Mouse (Mus musculus): Measurements from ENCODE around the gene Prg3. TPM values are rescaled to one million over a fixed set of nuclear protein-coding genes. Genes with fewer than 3 reads are reported as not detected.
A peak's percentile ranks its signal among the peaks of the same experiment; 100 is the strongest.

The Prg3 gene
- polyA plus RNA-seq, 1 experiment from 2014 or later, result not detected

- Histone ChIP-seq H3K4me2 (no peak overlapping the region), H3K4me3 (no peak overlapping the region), H3K27ac (no peak overlapping the region), H3K9me3 (replicated peaks) (no peaks in the 10 kb centered on the region), H3K27me3 (no peaks in the 10 kb centered on the region), H3K4me1 (no peaks in the 10 kb centered on the region), H3K36me3 (ENCODE audit: poor library complexity, severe bottlenecking) (no peaks in the 10 kb centered on the region), H3K9ac (no peak overlapping the region)
- WGBS, result 70% methylated on average over 13 of the region's 13 CpGs
- ATAC-seq, result no peak
Observed at GRCm38 (mm10) chr2:85001497-85001896, 13.5 kb downstream of the Prg3 start.

- H3K27me3 ChIP-seq, result no peaks in the 10 kb centered on the region
- no peak overlapping the region for H3K27ac ChIP-seq
- no peaks in the 10 kb centered on the region for H3K4me1 ChIP-seq
- no peaks in the 10 kb centered on the region for H3K9me3 ChIP-seq (replicated peaks)
- WGBS, result 85% methylated on average over 8 of the region's 8 CpGs
- no peak overlapping the region for H3K4me3 ChIP-seq
- H3K9ac ChIP-seq, result no peak overlapping the region
- no peaks in the 10 kb centered on the region for H3K36me3 ChIP-seq (ENCODE audit: poor library complexity, severe bottlenecking)
- no peak overlapping the region for H3K4me2 ChIP-seq
- ATAC-seq, result no peak
Observed at GRCm38 (mm10) chr2:85002575-85002974, 14.6 kb downstream of the Prg3 start.

- Histone ChIP-seq H3K27ac (no peak overlapping the region), H3K36me3 (ENCODE audit: poor library complexity, severe bottlenecking) (no peaks in the 10 kb centered on the region), H3K4me3 (no peak overlapping the region), H3K9me3 (replicated peaks) (no peaks in the 10 kb centered on the region), H3K4me2 (no peak overlapping the region), H3K4me1 (no peaks in the 10 kb centered on the region), H3K9ac (no peak overlapping the region), H3K27me3 (no peaks in the 10 kb centered on the region)
- no peak for ATAC-seq
- WGBS, result 85% methylated on average over 4 of the region's 4 CpGs
Observed at GRCm38 (mm10) chr2:85004341-85004740, 16.3 kb downstream of the Prg3 start.

GRCm38 (mm10) chr2:85006600-85006999, 18.6 kb downstream of the Prg3 start:
- Histone ChIP-seq H3K9ac (no peak overlapping the region), H3K27me3 (no peaks in the 10 kb centered on the region), H3K9me3 (replicated peaks) (no peaks in the 10 kb centered on the region), H3K27ac (no peak overlapping the region), H3K4me3 (no peak overlapping the region), H3K4me1 (no peaks in the 10 kb centered on the region), H3K4me2 (no peak overlapping the region), H3K36me3 (ENCODE audit: poor library complexity, severe bottlenecking) (no peaks in the 10 kb centered on the region)
- no peak for ATAC-seq
- WGBS, result 74% methylated on average over 7 of the region's 7 CpGs

GRCm38 (mm10) chr2:85007729-85008128, 19.7 kb downstream of the Prg3 start:
- H3K27ac ChIP-seq, result no peak overlapping the region
- no peaks in the 10 kb centered on the region for H3K27me3 ChIP-seq
- no peak overlapping the region for H3K4me2 ChIP-seq
- no peak overlapping the region for H3K4me3 ChIP-seq
- 20% methylated on average over 4 of the region's 4 CpGs for WGBS
- peak; percentile 60; the same call in 1 of the 2 replicates for ATAC-seq
- H3K4me1 ChIP-seq, result no peaks in the 10 kb centered on the region
- no peak overlapping the region for H3K9ac ChIP-seq
- H3K36me3 ChIP-seq (ENCODE audit: poor library complexity, severe bottlenecking), result no peaks in the 10 kb centered on the region
- H3K9me3 ChIP-seq (replicated peaks), result no peaks in the 10 kb centered on the region

GRCm38 (mm10) chr2:85009212-85009611, 21.2 kb downstream of the Prg3 start:
- Histone ChIP-seq H3K27me3 (no peaks in the 10 kb centered on the region), H3K9me3 (replicated peaks) (no peaks in the 10 kb centered on the region), H3K4me2 (no peak overlapping the region), H3K27ac (no peak overlapping the region), H3K4me1 (no peaks in the 10 kb centered on the region), H3K36me3 (ENCODE audit: poor library complexity, severe bottlenecking) (no peaks in the 10 kb centered on the region), H3K9ac (no peak overlapping the region), H3K4me3 (no peak overlapping the region)
- no peak for ATAC-seq
- 98% methylated on average over 2 of the region's 2 CpGs for WGBS

- Histone ChIP-seq H3K9me3 (replicated peaks) (no peaks in the 10 kb centered on the region), H3K4me1 (no peaks in the 10 kb centered on the region), H3K36me3 (ENCODE audit: poor library complexity, severe bottlenecking) (no peaks in the 10 kb centered on the region), H3K27me3 (no peaks in the 10 kb centered on the region), H3K4me3 (no peak overlapping the region), H3K27ac (no peak overlapping the region), H3K4me2 (no peak overlapping the region), H3K9ac (no peak overlapping the region)
- peak; percentile 42; the same call in 1 of the 2 replicates for ATAC-seq
- 78% methylated on average over 9 of the region's 9 CpGs for WGBS
Observed at GRCm38 (mm10) chr2:85011906-85012604, 24.0 kb downstream of the Prg3 start.

- H3K27ac ChIP-seq, result no peak overlapping the region
- ATAC-seq, result no peak; the same call in 1 of the 2 replicates
Observed at GRCm38 (mm10) chr2:85012679-85013078, 24.7 kb downstream of the Prg3 start.

GRCm38 (mm10) chr2:85013826-85014587, 26.0 kb downstream of the Prg3 start:
- 82% methylated on average over 5 of the region's 5 CpGs for WGBS
- Histone ChIP-seq H3K27ac (no peak overlapping the region), H3K4me3 (no peak overlapping the region), H3K27me3 (no peaks in the 10 kb centered on the region), H3K4me1 (no peaks in the 10 kb centered on the region), H3K9ac (no peak overlapping the region), H3K36me3 (ENCODE audit: poor library complexity, severe bottlenecking) (no peaks in the 10 kb centered on the region), H3K4me2 (no peak overlapping the region), H3K9me3 (replicated peaks) (no peaks in the 10 kb centered on the region)
- ATAC-seq, result no peak

More at GRCm38 (mm10) chr2:85012679-85013078, 24.7 kb downstream of the Prg3 start:
- Histone ChIP-seq H3K36me3 (ENCODE audit: poor library complexity, severe bottlenecking) (no peaks in the 10 kb centered on the region), H3K9me3 (replicated peaks) (no peaks in the 10 kb centered on the region), H3K4me3 (no peak overlapping the region), H3K27me3 (no peaks in the 10 kb centered on the region), H3K9ac (no peak overlapping the region), H3K4me2 (no peak overlapping the region), H3K4me1 (no peaks in the 10 kb centered on the region)
- WGBS, result 84% methylated on average over 14 of the region's 14 CpGs

- Histone ChIP-seq H3K9ac (no peak overlapping the region), H3K36me3 (ENCODE audit: poor library complexity, severe bottlenecking) (no peaks in the 10 kb centered on the region), H3K4me1 (no peaks in the 10 kb centered on the region), H3K4me2 (no peak overlapping the region), H3K9me3 (replicated peaks) (no peaks in the 10 kb centered on the region), H3K27ac (no peak overlapping the region), H3K27me3 (no peaks in the 10 kb centered on the region), H3K4me3 (no peak overlapping the region)
- 51% methylated on average over 3 of the region's 3 CpGs for WGBS
- ATAC-seq, result no peak
Observed at GRCm38 (mm10) chr2:85014588-85014982, 26.6 kb downstream of the Prg3 start.

GRCm38 (mm10) chr2:85022043-85022442, 34.0 kb downstream of the Prg3 start:
- Histone ChIP-seq H3K4me2 (no peak overlapping the region), H3K36me3 (ENCODE audit: poor library complexity, severe bottlenecking) (no peaks in the 10 kb centered on the region), H3K27me3 (no peaks in the 10 kb centered on the region), H3K27ac (no peak overlapping the region), H3K4me3 (no peak overlapping the region), H3K4me1 (no peaks in the 10 kb centered on the region), H3K9me3 (replicated peaks) (no peaks in the 10 kb centered on the region), H3K9ac (no peak overlapping the region)
- ATAC-seq, result no peak; the same call in 1 of the 2 replicates
- WGBS, result 18% methylated on average over 4 of the region's 4 CpGs

GRCm38 (mm10) chr2:85026178-85026577, 38.2 kb downstream of the Prg3 start:
- Histone ChIP-seq H3K27ac (no peak overlapping the region), H3K36me3 (ENCODE audit: poor library complexity, severe bottlenecking) (no peaks in the 10 kb centered on the region), H3K27me3 (no peaks in the 10 kb centered on the region), H3K4me2 (no peak overlapping the region), H3K9me3 (replicated peaks) (no peaks in the 10 kb centered on the region), H3K4me1 (no peaks in the 10 kb centered on the region), H3K4me3 (no peak overlapping the region), H3K9ac (no peak overlapping the region)
- WGBS, result 67% methylated on average over 3 of the region's 3 CpGs
- ATAC-seq, result no peak

All from forebrain, embryonic 13.5 days (tissue).